Mouse (Mus musculus): ENCODE measurements around the gene Kncn. TPM values are rescaled to one million over a fixed set of nuclear protein-coding genes. Genes with fewer than 3 reads are reported as not detected.

Gene Kncn
- not detected in 2 replicates for polyA plus RNA-seq (2014; fragmentation: Nextera tagmentation; extraction: Ambion mirVana)

DNA sequence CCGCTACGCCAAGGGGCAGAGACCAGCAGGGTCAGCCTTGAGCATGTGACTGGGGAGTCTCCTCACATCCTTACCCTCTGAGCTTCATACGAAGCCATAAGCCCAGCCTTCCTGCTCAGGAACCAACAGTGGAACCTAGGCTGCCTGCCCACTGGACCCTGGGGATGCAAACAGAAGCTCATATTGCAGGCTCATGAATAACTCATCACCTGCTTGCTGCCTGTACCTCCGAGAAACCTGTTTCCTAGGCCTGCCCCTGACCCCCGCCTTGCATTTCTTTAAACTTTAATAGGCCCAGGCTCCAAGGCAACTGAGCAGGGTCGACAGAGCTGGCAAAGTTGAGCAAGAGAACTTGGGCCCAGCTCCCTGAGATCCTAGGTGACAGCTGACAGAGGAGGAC is at the start of gene Kncn:
Gene Kncn (plus strand): TSS at position 379 of the 400 bp plus-strand sequence.
- no peaks in the 10 kb centered on the region for H3K9me3 ChIP-seq (replicated peaks; ENCODE audit: control insufficient read depth, low read length)
- H3K4me2 ChIP-seq = no peak within 1 kb of the TSS
- 77% methylated on average over 6 of the region's 6 CpGs for WGBS (ENCODE audit: insufficient replicate concordance)
- H3K4me3 ChIP-seq (ENCODE audit: low read depth, low read length) = no peak within 1 kb of the TSS
- peaks cover 12% of the 10 kb centered on the region for H3K27me3 ChIP-seq (ENCODE audit: control insufficient read depth, insufficient read depth, low read length)
- no peaks in the 10 kb centered on the region for H3K36me3 ChIP-seq (ENCODE audit: control insufficient read depth, insufficient read depth, low read length)
- no peaks in the 10 kb centered on the region for H3K4me1 ChIP-seq (ENCODE audit: control insufficient read depth, insufficient read depth, low read length)
- no peak for ATAC-seq (replicated peaks; ENCODE audit: insufficient number of reproducible peaks, low FRiP score, low TSS enrichment)
- H3K9ac ChIP-seq (ENCODE audit: low read depth, low read length) = no peak within 1 kb of the TSS
- no peak within 1 kb of the TSS for H3K27ac ChIP-seq (ENCODE audit: low read depth, low read length)

DNA sequence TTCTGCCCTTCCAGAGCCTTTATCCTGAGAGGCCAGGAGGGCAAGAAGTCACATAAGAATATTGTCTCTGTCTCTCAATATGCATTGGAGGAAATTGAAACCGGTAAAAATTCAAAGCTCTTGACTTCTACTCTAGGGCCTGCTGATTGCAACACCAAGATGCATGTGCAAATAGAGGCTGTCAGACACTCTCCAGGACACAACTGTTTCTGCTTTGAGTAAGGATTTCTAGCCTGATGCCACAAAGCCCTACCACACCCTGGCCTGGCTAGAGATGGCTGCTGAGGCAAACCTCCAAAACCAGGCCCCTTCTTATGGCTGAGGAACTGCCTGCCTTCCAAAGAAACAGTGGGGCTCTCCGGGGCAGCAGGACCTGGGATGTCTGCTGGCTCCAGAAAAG is 48.6 kb upstream of the Kncn start:
- H3K4me3 ChIP-seq (ENCODE audit: low read depth, low read length) = no peak overlapping the region
- no peak overlapping the region for H3K4me2 ChIP-seq
- H3K4me1 ChIP-seq (ENCODE audit: control insufficient read depth, insufficient read depth, low read length) = peaks cover 5% of the 10 kb centered on the region; the same call in 1 of the 2 replicates
- no peak for ATAC-seq (replicated peaks; ENCODE audit: insufficient number of reproducible peaks, low FRiP score, low TSS enrichment)
- WGBS (ENCODE audit: insufficient replicate concordance) = 76% methylated on average over 2 of the region's 2 CpGs
- H3K9me3 ChIP-seq (replicated peaks; ENCODE audit: control insufficient read depth, low read length) = no peaks in the 10 kb centered on the region
- H3K27ac ChIP-seq (ENCODE audit: low read depth, low read length) = no peak overlapping the region
- peaks cover 5% of the 10 kb centered on the region; the same call in 1 of the 2 replicates for H3K36me3 ChIP-seq (ENCODE audit: control insufficient read depth, insufficient read depth, low read length)
- no peaks in the 10 kb centered on the region for H3K27me3 ChIP-seq (ENCODE audit: control insufficient read depth, insufficient read depth, low read length)
- no peak overlapping the region for H3K9ac ChIP-seq (ENCODE audit: low read depth, low read length)

DNA sequence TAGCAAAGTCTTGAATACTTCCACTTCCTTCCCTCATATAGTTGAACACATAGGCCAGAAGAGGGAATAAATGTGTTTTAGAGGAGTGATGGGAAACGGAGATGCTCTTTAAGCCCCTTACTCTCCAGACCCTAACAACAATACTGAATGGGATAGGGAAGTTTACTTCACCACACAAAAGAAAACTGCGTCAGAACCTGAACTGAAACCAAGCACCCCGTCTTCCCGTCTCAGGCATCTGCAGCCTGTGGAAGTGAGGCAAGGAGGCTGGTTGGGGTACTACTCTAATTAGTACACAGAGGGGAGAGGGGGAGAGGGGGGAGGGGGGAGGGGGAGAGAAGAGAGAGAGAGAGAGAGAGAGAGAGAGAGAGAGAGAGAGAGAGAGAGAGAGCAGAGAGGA is 46.0 kb upstream of the Kncn start:
- Histone ChIP-seq H3K9me3 (replicated peaks; ENCODE audit: control insufficient read depth, low read length) (no peaks in the 10 kb centered on the region), H3K4me2 (peak overlapping the region; percentile 11; the same call in 1 of the 2 replicates), H3K4me1 (ENCODE audit: control insufficient read depth, insufficient read depth, low read length) (peaks cover 5% of the 10 kb centered on the region; the same call in 1 of the 2 replicates), H3K27ac (ENCODE audit: low read depth, low read length) (no peak overlapping the region), H3K4me3 (ENCODE audit: low read depth, low read length) (no peak overlapping the region), H3K27me3 (ENCODE audit: control insufficient read depth, insufficient read depth, low read length) (no peaks in the 10 kb centered on the region), H3K9ac (ENCODE audit: low read depth, low read length) (no peak overlapping the region), H3K36me3 (ENCODE audit: control insufficient read depth, insufficient read depth, low read length) (no peaks in the 10 kb centered on the region)
- 65% methylated on average over 4 of the region's 4 CpGs for WGBS (ENCODE audit: insufficient replicate concordance)
- no peak for ATAC-seq (replicated peaks; ENCODE audit: insufficient number of reproducible peaks, low FRiP score, low TSS enrichment)

DNA sequence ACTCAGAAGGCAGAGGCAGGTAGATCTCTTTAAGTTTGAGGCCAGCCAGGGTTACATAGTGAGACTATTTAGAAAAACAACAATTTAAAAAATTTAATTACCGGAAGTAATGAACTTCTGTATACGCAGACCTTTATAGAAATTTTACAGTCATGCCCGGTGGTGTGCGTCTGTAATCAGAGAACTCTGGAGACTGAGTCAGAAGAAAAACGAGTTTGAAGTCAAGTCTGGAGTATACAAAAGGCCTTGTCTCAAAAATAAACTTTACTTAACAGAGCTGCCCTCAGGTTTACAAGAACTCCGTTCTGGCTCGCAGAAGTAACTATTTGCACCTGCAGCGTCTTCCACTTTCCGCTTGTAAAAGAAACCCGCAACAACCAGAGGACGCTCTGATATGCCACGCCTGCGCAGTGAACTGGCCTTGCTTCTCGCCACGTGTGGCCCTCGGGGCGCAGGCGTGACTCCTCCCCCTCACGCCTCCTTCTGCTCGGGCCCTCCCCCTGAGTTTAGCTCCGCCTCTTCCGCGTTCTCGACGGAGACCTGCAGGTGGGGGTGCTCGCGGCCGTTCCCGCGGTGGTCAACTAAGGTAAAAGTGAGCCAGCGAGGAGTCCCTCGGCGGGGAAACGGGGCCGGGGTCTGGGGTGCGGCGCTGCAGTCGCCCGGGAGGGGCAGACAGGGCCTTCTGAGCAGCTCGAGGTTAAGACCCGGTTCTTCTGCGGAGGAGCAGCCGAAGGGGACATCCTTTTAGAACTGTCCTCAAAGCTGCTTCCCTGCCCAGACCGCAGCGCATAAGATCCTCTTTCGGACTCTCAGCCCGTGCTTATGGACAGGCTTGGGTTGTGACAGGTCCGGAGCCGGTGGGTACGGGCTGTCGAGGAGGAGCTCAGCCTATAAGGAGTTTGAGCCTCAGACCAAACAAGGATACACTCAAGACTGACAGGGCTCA is 45.2 kb upstream of the Kncn start, which contains the start of gene Mknk1:
Gene Mknk1 (plus strand): TSS at position 503 of the 946 bp plus-strand sequence.
- ATAC-seq (replicated peaks; ENCODE audit: insufficient number of reproducible peaks, low FRiP score, low TSS enrichment) = peak; percentile 96
- Histone ChIP-seq H3K27me3 (ENCODE audit: control insufficient read depth, insufficient read depth, low read length) (no peaks in the 10 kb centered on the region), H3K4me1 (ENCODE audit: control insufficient read depth, insufficient read depth, low read length) (peaks cover 5% of the 10 kb centered on the region; the same call in 1 of the 2 replicates), H3K9me3 (replicated peaks; ENCODE audit: control insufficient read depth, low read length) (no peaks in the 10 kb centered on the region), H3K9ac (ENCODE audit: low read depth, low read length) (peak within 1 kb of the TSS; percentile 75), H3K36me3 (ENCODE audit: control insufficient read depth, insufficient read depth, low read length) (no peaks in the 10 kb centered on the region), H3K4me3 (ENCODE audit: low read depth, low read length) (peak within 1 kb of the TSS; percentile 70), H3K27ac (ENCODE audit: low read depth, low read length) (no peak within 1 kb of the TSS; the same call in 1 of the 2 replicates), H3K4me2 (peak within 1 kb of the TSS; percentile 64)
- WGBS (ENCODE audit: insufficient replicate concordance) = 2% methylated on average over 51 of the region's 51 CpGs

DNA sequence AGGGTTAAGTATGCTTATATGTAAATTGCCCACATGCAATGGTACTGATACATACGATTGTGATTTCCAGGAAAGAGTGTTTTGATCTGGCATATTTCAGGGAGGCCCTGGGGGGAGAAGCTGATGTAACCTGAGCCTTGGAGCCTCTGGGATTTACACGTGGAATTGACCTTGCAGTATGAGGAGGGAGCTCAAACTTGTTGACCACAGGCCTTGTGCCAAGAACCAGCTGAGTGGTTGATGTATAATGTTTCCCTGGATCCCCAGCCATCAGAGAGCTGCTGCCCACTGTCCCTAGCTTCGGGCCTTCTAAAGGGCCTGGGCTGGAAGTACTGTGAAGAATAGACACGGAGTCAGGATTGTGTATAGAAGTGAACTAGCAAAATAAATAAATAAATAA is 44.2 kb upstream of the Kncn start:
- WGBS (ENCODE audit: insufficient replicate concordance) = 60% methylated on average over 4 of the region's 4 CpGs
- no peaks in the 10 kb centered on the region for H3K27me3 ChIP-seq (ENCODE audit: control insufficient read depth, insufficient read depth, low read length)
- H3K27ac ChIP-seq (ENCODE audit: low read depth, low read length) = no peak overlapping the region
- H3K9ac ChIP-seq (ENCODE audit: low read depth, low read length) = peak overlapping the region; percentile 75; the same call in 1 of the 2 replicates
- peak overlapping the region; percentile 70 for H3K4me3 ChIP-seq (ENCODE audit: low read depth, low read length)
- no peaks in the 10 kb centered on the region for H3K9me3 ChIP-seq (replicated peaks; ENCODE audit: control insufficient read depth, low read length)
- peak overlapping the region; percentile 64 for H3K4me2 ChIP-seq
- H3K36me3 ChIP-seq (ENCODE audit: control insufficient read depth, insufficient read depth, low read length) = no peaks in the 10 kb centered on the region
- H3K4me1 ChIP-seq (ENCODE audit: control insufficient read depth, insufficient read depth, low read length) = peaks cover 5% of the 10 kb centered on the region; the same call in 1 of the 2 replicates
- no peak for ATAC-seq (replicated peaks; ENCODE audit: insufficient number of reproducible peaks, low FRiP score, low TSS enrichment)

DNA sequence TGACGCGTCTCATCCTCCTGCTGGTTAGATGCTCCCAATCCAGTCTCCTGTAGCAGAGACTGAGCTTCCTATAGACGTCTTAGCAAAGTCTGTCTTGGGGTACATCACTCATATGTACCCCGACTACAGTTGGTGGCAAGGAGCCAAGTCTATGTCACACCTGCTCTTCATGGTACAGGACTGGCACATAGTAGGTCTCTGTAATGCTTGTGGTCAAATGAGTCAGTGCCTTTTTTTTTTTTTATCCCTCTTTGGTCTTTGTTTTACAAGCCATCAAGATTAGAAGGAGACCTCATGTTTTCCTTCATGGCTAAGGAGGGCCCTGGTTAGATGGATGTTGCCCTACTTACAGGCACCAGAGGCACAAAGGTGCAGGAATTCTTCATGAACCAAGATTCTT is 43.4 kb upstream of the Kncn start:
- WGBS (ENCODE audit: insufficient replicate concordance) = 81% methylated on average over 4 of the region's 4 CpGs
- no peaks in the 10 kb centered on the region for H3K9me3 ChIP-seq (replicated peaks; ENCODE audit: control insufficient read depth, low read length)
- H3K27me3 ChIP-seq (ENCODE audit: control insufficient read depth, insufficient read depth, low read length) = no peaks in the 10 kb centered on the region
- H3K4me1 ChIP-seq (ENCODE audit: control insufficient read depth, insufficient read depth, low read length) = peaks cover 5% of the 10 kb centered on the region; the same call in 1 of the 2 replicates
- no peak overlapping the region for H3K4me2 ChIP-seq
- no peak overlapping the region for H3K27ac ChIP-seq (ENCODE audit: low read depth, low read length)
- no peak for ATAC-seq (replicated peaks; ENCODE audit: insufficient number of reproducible peaks, low FRiP score, low TSS enrichment)
- H3K9ac ChIP-seq (ENCODE audit: low read depth, low read length) = no peak overlapping the region
- no peak overlapping the region for H3K4me3 ChIP-seq (ENCODE audit: low read depth, low read length)
- no peaks in the 10 kb centered on the region for H3K36me3 ChIP-seq (ENCODE audit: control insufficient read depth, insufficient read depth, low read length)

DNA sequence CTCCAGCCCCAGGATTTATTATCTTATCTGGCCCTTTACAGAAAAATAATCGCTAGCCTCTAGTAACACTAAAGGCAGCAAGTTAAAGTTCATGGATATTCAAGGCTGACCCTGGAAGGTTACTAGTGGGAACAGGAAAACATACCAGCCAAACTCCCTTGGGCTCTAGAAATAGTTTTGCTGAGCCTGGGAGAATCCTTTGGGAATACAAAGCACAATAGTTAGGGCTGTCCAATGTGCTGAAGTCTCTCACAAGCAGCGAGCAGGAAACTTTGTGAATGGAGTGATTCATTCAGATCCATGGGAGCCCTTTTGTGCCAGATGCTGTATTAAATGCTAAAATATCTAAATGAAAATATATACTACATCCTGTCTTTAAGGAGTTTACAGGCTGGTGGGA is 37.5 kb upstream of the Kncn start:
- Histone ChIP-seq H3K9ac (ENCODE audit: low read depth, low read length) (no peak overlapping the region), H3K27me3 (ENCODE audit: control insufficient read depth, insufficient read depth, low read length) (no peaks in the 10 kb centered on the region), H3K9me3 (replicated peaks; ENCODE audit: control insufficient read depth, low read length) (no peaks in the 10 kb centered on the region), H3K4me3 (ENCODE audit: low read depth, low read length) (no peak overlapping the region), H3K27ac (ENCODE audit: low read depth, low read length) (no peak overlapping the region), H3K36me3 (ENCODE audit: control insufficient read depth, insufficient read depth, low read length) (no peaks in the 10 kb centered on the region), H3K4me2 (no peak overlapping the region), H3K4me1 (ENCODE audit: control insufficient read depth, insufficient read depth, low read length) (peaks cover 27% of the 10 kb centered on the region)
- ATAC-seq (replicated peaks; ENCODE audit: insufficient number of reproducible peaks, low FRiP score, low TSS enrichment) = no peak
- WGBS (ENCODE audit: insufficient replicate concordance) = 43% methylated on average over 2 of the region's 2 CpGs

DNA sequence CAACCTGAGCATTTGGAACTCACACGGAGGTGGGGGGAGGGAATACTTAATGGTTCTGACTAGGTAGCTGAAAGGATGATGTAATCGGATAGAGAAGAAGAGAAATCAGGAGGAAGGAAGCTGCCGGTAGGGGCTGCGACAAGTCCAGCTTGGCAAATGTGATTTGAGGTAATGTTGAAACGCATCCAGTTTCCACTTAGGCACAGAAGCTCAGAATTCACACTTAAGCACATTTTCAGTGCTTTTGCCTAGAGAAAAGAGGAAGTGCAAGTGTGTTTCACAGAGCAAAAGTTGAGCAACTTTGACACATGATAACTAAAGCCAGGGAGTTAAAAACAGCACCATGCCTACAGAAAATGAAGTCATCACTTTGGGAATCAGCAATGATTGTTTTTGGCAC is 36.8 kb upstream of the Kncn start:
- Histone ChIP-seq H3K4me1 (ENCODE audit: control insufficient read depth, insufficient read depth, low read length) (peaks cover 27% of the 10 kb centered on the region), H3K4me3 (ENCODE audit: low read depth, low read length) (no peak overlapping the region), H3K9ac (ENCODE audit: low read depth, low read length) (no peak overlapping the region), H3K36me3 (ENCODE audit: control insufficient read depth, insufficient read depth, low read length) (no peaks in the 10 kb centered on the region), H3K27ac (ENCODE audit: low read depth, low read length) (no peak overlapping the region), H3K9me3 (replicated peaks; ENCODE audit: control insufficient read depth, low read length) (no peaks in the 10 kb centered on the region), H3K4me2 (no peak overlapping the region), H3K27me3 (ENCODE audit: control insufficient read depth, insufficient read depth, low read length) (no peaks in the 10 kb centered on the region)
- 37% methylated on average over 5 of the region's 5 CpGs for WGBS (ENCODE audit: insufficient replicate concordance)
- ATAC-seq (replicated peaks; ENCODE audit: insufficient number of reproducible peaks, low FRiP score, low TSS enrichment) = no peak
